Mouse (Mus musculus) sigmoid colon, adult 10 weeks (tissue): ENCODE results near the gene Nbl1. TPM values are rescaled to one million over a fixed set of nuclear protein-coding genes. Genes with fewer than 3 reads are reported as not detected.

ENCODE experiments used
- polyA plus RNA-seq: library from polyadenylated mRNA; stranded (reverse); fragments of 350-450 nt; fragmentation: Illumina TruSeq; extraction: RNeasy Lipid Tissue Mini Kit (QIAGEN cat#74804); gene quantifications from one replicate; pipeline ENCODE4 v1.2.3, GENCODE M21; 2014; ENCODE audit warnings: low read depth, low replicate concordance

The Nbl1 gene
- 2.8 TPM for polyA plus RNA-seq

GRCm38 (mm10) chr4:139092356-139093195, at the start of gene Nbl1:
Gene Nbl1 (minus strand): TSS chr4:139092993.

DNA sequence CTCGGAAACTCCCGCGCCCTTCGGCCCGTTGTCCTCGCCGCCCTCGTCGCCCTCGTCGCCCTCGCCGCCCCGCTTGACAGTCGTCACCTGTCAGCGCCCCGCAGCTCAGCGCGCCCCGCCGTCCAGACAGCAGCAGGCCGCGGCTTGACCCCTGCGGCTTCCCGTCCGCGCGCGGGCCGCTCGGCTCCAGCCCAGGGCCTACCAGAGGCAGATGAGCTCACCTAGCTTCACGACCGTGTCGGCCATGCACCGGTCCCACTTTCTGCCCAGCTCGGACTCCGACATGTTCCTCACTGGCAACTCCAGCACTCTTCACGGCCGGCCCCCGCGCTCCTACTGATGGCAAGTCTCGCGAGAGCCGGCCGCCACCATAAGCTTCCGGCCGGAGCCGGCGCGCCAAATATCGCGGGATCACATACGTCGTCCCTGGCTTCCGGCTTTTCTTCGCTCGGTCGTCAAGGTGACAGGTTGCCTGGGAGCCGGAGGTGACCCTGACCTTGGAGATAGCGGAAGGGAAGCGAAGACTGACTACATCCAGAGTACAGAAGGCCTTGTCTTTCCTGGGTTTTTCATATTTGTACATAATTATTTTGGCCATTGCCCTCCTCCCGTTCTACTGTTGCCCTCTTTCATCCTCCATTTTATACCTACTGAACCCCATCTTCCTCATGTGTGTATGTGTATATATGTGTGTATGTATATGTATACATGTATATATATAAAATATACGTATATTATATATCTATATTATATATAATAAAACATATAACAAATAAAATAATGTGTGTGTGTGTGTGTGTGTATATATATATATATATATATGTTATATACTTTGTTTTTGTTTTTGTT, 38.1 kb upstream of the Nbl1 start, which contains the start of gene Minos1:
Minos1 (minus strand) TSS at position 413 of the 849 bp plus-strand sequence.

DNA sequence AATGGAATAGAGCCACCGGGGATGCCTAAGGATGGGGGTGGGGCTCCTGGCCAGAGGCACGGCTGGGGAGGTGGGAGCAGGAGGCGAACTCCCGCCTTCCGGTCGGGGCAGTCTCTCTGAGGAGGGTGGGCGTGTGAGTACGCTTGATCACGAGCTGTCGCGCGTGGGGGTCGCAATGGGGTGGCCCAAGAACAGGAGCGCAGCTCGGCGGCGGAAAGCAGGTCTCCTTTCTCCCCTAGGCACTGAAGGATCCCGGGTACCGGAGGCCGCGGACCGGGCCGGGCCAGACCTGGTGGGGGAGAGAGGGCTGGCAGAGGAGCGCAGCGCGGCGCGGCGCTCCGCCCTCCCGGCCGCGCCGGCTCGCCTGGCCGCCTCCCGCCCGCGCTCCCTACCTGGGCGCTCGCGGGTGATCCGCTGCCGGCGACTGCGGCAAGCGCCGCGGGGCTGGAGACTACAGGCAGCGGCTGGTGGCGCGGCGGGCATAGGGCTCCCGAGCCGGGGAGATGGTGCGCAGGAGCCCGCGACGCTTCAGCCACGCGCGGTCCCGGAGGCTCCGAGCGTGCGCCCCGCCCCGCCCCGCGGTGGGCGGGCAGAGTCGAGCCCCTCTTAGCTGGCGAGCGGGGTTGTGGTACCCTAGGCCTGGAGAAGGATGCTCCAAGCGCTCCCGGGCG, 17.6 kb downstream of the Nbl1 start, which contains the start of gene Htr6:
Htr6 (minus strand) TSS at position 530 of the 671 bp plus-strand sequence.

Other genes starting within 250 kb of the Nbl1 start
- 12.1 TPM for gene Pla2g5, start 229.5 kb downstream of the Nbl1 start, polyA plus RNA-seq
- not detected for gene Gm13030, start 219.0 kb downstream of the Nbl1 start, polyA plus RNA-seq
- not detected for gene Pla2g2e, start 215.1 kb downstream of the Nbl1 start, polyA plus RNA-seq
- gene Otud3, start 179.0 kb downstream of the Nbl1 start, polyA plus RNA-seq: 3.4 TPM
- gene Rnf186, start 125.9 kb downstream of the Nbl1 start, polyA plus RNA-seq: 10.6 TPM
- 8.0 TPM for gene Tmco4, start 120.1 kb downstream of the Nbl1 start, polyA plus RNA-seq
- not detected for gene Htr6, start 17.4 kb downstream of the Nbl1 start, polyA plus RNA-seq
- gene Minos1, start 38.1 kb upstream of the Nbl1 start, polyA plus RNA-seq: 206 TPM
- gene Capzb, start 99.9 kb upstream of the Nbl1 start, polyA plus RNA-seq: 64.9 TPM
- gene Pqlc2, start 217.7 kb upstream of the Nbl1 start, polyA plus RNA-seq: 2.0 TPM
- 1.3 TPM for gene Akr7a5, start 217.8 kb upstream of the Nbl1 start, polyA plus RNA-seq